Mouse (Mus musculus) C2C12 (cell line): ENCODE data around the gene Rrp36. TPM values are rescaled to one million over a fixed set of nuclear protein-coding genes. Genes with fewer than 3 reads are reported as not detected.
A peak's percentile ranks its signal among the peaks of the same experiment; 100 is the strongest.

ENCODE experiments used
- H3K27me3 ChIP-seq: one replicate; pipeline ENCODE4 v1.6.1; 2011; ENCODE audit not compliant: control insufficient read depth, insufficient read depth, insufficient read length
- H3K36me3 ChIP-seq: one replicate; pipeline ENCODE4 v1.6.1; 2011; ENCODE audit not compliant: control insufficient read depth, insufficient read depth
- H3K4me3 ChIP-seq: one replicate; pipeline ENCODE4 v1.5.1; 2011; ENCODE audit warnings: mild to moderate bottlenecking, control low read depth; ENCODE audit not compliant: poor library complexity, insufficient read depth, severe bottlenecking
- H3K79me2 ChIP-seq: one replicate; pipeline ENCODE4 v1.6.1; 2011; ENCODE audit not compliant: control insufficient read depth, insufficient read depth
- H3K79me3 ChIP-seq: one replicate; pipeline ENCODE4 v1.6.1; 2011; ENCODE audit warnings: low read depth, control low read depth
- H3ac ChIP-seq: one replicate; pipeline ENCODE3; 2011; ENCODE audit warnings: low read depth; ENCODE audit not compliant: control insufficient read depth, insufficient read length
- CEBPB ChIP-seq: IDR thresholded peaks from one replicate; pipeline ENCODE4 v1.6.1; 2011; ENCODE audit warnings: low read depth, mild to moderate bottlenecking, control low read depth, moderate library complexity
- CTCF ChIP-seq: IDR thresholded peaks from one replicate; pipeline ENCODE4 v1.5.1; 2011; ENCODE audit not compliant: control insufficient read depth, insufficient read depth, insufficient read length
- FOSL1 ChIP-seq: IDR thresholded peaks from one replicate; pipeline ENCODE4 v1.8.0; 2011; ENCODE audit warnings: mild to moderate bottlenecking, low read length; ENCODE audit not compliant: poor library complexity, insufficient read depth, severe bottlenecking
- MAX ChIP-seq: IDR thresholded peaks from one replicate; pipeline ENCODE4 v1.6.1; 2011; ENCODE audit warnings: mild to moderate bottlenecking, control low read depth
- MYOD1 ChIP-seq: IDR thresholded peaks from one replicate; pipeline ENCODE4 v1.6.1; 2011; ENCODE audit warnings: low read depth; ENCODE audit not compliant: control insufficient read depth, insufficient read length
- MYOG ChIP-seq: IDR thresholded peaks from one replicate; pipeline ENCODE4 v1.6.1; 2011; ENCODE audit not compliant: control insufficient read depth, insufficient read length; ENCODE audit errors: extremely low read depth
- USF1 ChIP-seq: IDR thresholded peaks from one replicate; pipeline ENCODE4 v1.6.1; 2011; ENCODE audit warnings: low read depth, mild to moderate bottlenecking, control low read depth, moderate library complexity
- long read RNA-seq, 2 experiments: library from polyadenylated mRNA; unstranded; transcript quantifications; one replicate each; pipeline ENCODE4 v2.0.0; 2019 to 2020
- polyA plus RNA-seq: library from polyadenylated mRNA; unstranded; fragments of >200 nt; fragmentation: generic; extraction: Trizol; gene quantifications from one replicate; pipeline ENCODE4 v1.2.1, GENCODE M21; 2012; ENCODE audit warnings: missing spikeins

The Rrp36 gene
- 45.8 TPM for polyA plus RNA-seq
- long read RNA-seq, experiment 1, transcript Rrp36-201 (7 exons, 1,195 nt): major isoform, 31 of 38 reads
- long read RNA-seq, experiment 1, partial matches to known transcripts: 2 of 38 reads
- long read RNA-seq, experiment 1, other reads (novel, unspliced or antisense): 4 of 38 reads
- long read RNA-seq, experiment 2, transcript Rrp36-201 (7 exons, 1,195 nt): major isoform, 39 of 42 reads
- long read RNA-seq, experiment 2, partial matches to known transcripts: 0 of 42 reads
- long read RNA-seq, experiment 2, other reads (novel, unspliced or antisense): 3 of 42 reads

GRCm38 (mm10) chr17:46673850-46674529 is at the start of gene Rrp36:
Gene Rrp36 (minus strand): TSS chr17:46674352.
- H3K79me2 ChIP-seq: peaks cover 55% of the 10 kb centered on the region
- H3K36me3 ChIP-seq: peaks cover 59% of the 10 kb centered on the region
- H3ac ChIP-seq: peak within 1 kb of the TSS; percentile 92
- peak; percentile 74 for TF ChIP-seq MAX
- TF ChIP-seq USF1: no peak
- H3K27me3 ChIP-seq: no peaks in the 10 kb centered on the region
- H3K4me3 ChIP-seq: peak within 1 kb of the TSS; percentile 75
- peaks cover 31% of the 10 kb centered on the region for H3K79me3 ChIP-seq

- TF ChIP-seq CTCF (no peak), MAX (no peak), CEBPB (no peak), MYOG (no peak), MYOD1 (no peak), FOSL1 (no peak), USF1 (no peak)
- Histone ChIP-seq H3K27me3 (no peaks in the 10 kb centered on the region), H3ac (no peak overlapping the region), H3K79me3 (no peaks in the 10 kb centered on the region), H3K79me2 (no peaks in the 10 kb centered on the region), H3K4me3 (no peak overlapping the region), H3K36me3 (no peaks in the 10 kb centered on the region)
Observed at GRCm38 (mm10) chr17:46721077-46721476, 46.9 kb upstream of the Rrp36 start.

GRCm38 (mm10) chr17:46714756-46715481 is 40.8 kb upstream of the Rrp36 start:
- H3K79me3 ChIP-seq: peaks cover 12% of the 10 kb centered on the region
- peaks cover 20% of the 10 kb centered on the region for H3K36me3 ChIP-seq
- no peak overlapping the region for H3K4me3 ChIP-seq
- H3K27me3 ChIP-seq: no peaks in the 10 kb centered on the region
- H3ac ChIP-seq: no peak overlapping the region
- TF ChIP-seq MYOG (no peak), USF1 (no peak), CTCF (no peak), MAX (no peak), MYOD1 (no peak)
- H3K79me2 ChIP-seq: peaks cover 27% of the 10 kb centered on the region

DNA sequence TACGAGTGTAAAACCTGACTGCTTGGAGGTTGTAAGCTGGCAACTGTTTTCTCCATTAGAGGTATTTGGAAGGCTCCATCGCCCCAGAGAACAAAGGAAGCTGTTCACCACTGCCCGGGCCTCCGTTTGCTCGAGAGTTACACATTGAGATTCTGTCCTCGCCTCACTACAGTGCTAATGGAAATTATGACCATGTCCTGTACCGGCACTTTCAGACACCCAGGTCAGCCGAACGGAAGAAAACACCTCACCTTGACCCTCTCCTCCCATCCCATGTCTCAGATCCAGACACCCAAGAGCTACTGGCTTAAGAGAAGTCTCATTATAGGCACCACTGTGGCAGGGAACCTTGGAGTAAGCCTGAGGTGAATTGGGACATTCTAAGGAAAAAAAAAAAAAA is 39.7 kb upstream of the Rrp36 start:
- TF ChIP-seq FOSL1 (no peak), CTCF (no peak), CEBPB (no peak), MYOG (no peak), USF1 (no peak), MYOD1 (no peak), MAX (no peak)
- H3K79me3 ChIP-seq: peaks cover 12% of the 10 kb centered on the region
- H3K27me3 ChIP-seq: no peaks in the 10 kb centered on the region
- H3K36me3 ChIP-seq: peaks cover 20% of the 10 kb centered on the region
- no peak overlapping the region for H3K4me3 ChIP-seq
- H3K79me2 ChIP-seq: peaks cover 27% of the 10 kb centered on the region
- H3ac ChIP-seq: no peak overlapping the region

DNA sequence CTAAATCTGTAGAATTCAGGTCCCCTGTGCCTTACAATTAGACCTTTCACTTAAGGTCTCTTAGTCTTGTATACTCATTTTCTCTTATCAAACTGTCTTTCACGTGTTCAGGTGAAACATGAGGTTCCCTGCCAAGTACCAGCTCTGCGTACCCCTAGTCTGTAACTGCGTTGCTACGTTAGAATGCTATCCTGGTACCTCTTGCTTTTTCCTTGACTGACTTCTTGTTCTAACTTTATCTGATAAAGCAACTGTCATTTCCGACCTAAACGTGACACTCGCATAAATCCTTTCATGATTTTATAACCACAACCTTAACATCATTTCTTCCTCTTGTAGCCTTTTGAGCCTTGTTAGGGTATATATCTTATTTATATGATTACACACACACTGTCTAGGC is 38.3 kb upstream of the Rrp36 start:
- no peak for TF ChIP-seq CEBPB
- no peak for TF ChIP-seq MAX
- no peak for TF ChIP-seq MYOD1
- no peak for TF ChIP-seq CTCF

More for the DNA sequence above, 38.3 kb upstream of the Rrp36 start:
- H3K79me2 ChIP-seq: peaks cover 27% of the 10 kb centered on the region
- H3K4me3 ChIP-seq: peak overlapping the region; percentile 83
- peaks cover 12% of the 10 kb centered on the region for H3K79me3 ChIP-seq
- peak overlapping the region; percentile 100 for H3ac ChIP-seq
- peaks cover 20% of the 10 kb centered on the region for H3K36me3 ChIP-seq
- no peaks in the 10 kb centered on the region for H3K27me3 ChIP-seq
